In genomic region chr6:116459232-116459631, GRCm38 (mm10) we compare ENCODE assay signal across 41 mouse cellular contexts. TPM values are rescaled to one million over a fixed set of nuclear protein-coding genes. Genes with fewer than 3 reads are reported as not detected.
DNase-seq lines count a peak whose midpoint lies in the region; ATAC-seq and TF ChIP-seq lines count a peak whose summit lies in the region.
"Had no signal": no experiment of that assay in that cellular context is flagged by ENCODE, and none has a peak within 500 bp of the region (broad histone marks: within the 10 kb centered on the region; RNA-seq: fewer than 3 reads in every experiment).

No protein-coding gene starts in this region.

- TF ChIP-seq POLR2A in small intestine, adult 2 months (IDR thresholded peaks at IDR 0.05; ENCODE audit: low read depth, low read length) = no peak

- peaks cover 6% of the 10 kb centered on the region; the same call in 1 of the 2 replicates for H3K4me1 ChIP-seq in liver, postnatal 0 days (ENCODE audit: insufficient read depth)
- peaks cover 4% of the 10 kb centered on the region for H3K4me1 ChIP-seq in small intestine, adult 2 months (ENCODE audit: control insufficient read depth, insufficient read depth, insufficient read length, low read length)

- DNase-seq in heart, adult 11 months = peak; percentile 80
- no peak for DNase-seq in heart, postnatal 4 days
- DNase-seq in MEL-GATA-1-ER (ENCODE audit: extremely low read depth, low read depth) = peak; percentile 52
- no peak for DNase-seq in liver, postnatal 0 days
- DNase-seq in adrenal gland, postnatal 4 days (ENCODE audit: low spot score in 2 of 2) = no peak
- DNase-seq in natural killer cell, adult 2 months (ENCODE audit: low spot score in 2 of 2) = no peak
- DNase-seq: adrenal gland, postnatal 25 days; cerebellum, adult 11 months; cerebellum, adult 9-10 months; embryo, embryonic 11 days; gastrocnemius, postnatal 36 days; heart, postnatal 10 days; kidney, adult 18-20 months; kidney, postnatal 25 days; lung, postnatal 4 days; thymus, postnatal 14 days had no signal

- no peak overlapping the region for H3K9ac ChIP-seq in liver, postnatal 0 days (replicated peaks)
- H3K9ac ChIP-seq: embryonic facial prominence, embryonic 13.5 days; forebrain, embryonic 15.5 days; heart, embryonic 13.5 days; hindbrain, embryonic 15.5 days; kidney, embryonic 15.5 days; lung, embryonic 15.5 days had no signal

- no peak for ATAC-seq in liver, postnatal 0 days
- ATAC-seq: forebrain, embryonic 15.5 days had no signal

- H3K4me3 ChIP-seq in liver, postnatal 0 days (ENCODE audit: low read depth, low read length) = 0 out of 2 replicates have a peak overlapping the region, but pooled peaks have one; percentile 45
- no peak overlapping the region for H3K4me3 ChIP-seq in small intestine, adult 2 months (ENCODE audit: low read depth, low read length)
- H3K4me3 ChIP-seq: embryonic facial prominence, embryonic 13.5 days; forebrain, embryonic 10.5 days; forebrain, embryonic 15.5 days; heart, embryonic 13.5 days; hindbrain, embryonic 10.5 days; hindbrain, embryonic 15.5 days; kidney, embryonic 15.5 days; lung, embryonic 15.5 days had no signal

- H3K27me3 ChIP-seq in liver, postnatal 0 days (ENCODE audit: insufficient read depth, low read length) = peaks cover 20% of the 10 kb centered on the region
- 0 out of 2 replicates have a peak, but pooled peaks cover 7% of the 10 kb centered on the region for H3K27me3 ChIP-seq in small intestine, adult 2 months (ENCODE audit: control insufficient read depth, insufficient read depth, low read length)

- WGBS in liver, postnatal 0 days (ENCODE audit: insufficient replicate concordance) = 35% methylated on average over 2 of the region's 2 CpGs
- 61% methylated on average over 2 of the region's 2 CpGs for WGBS in small intestine, adult 2 months

- peak overlapping the region; percentile 53 for H3K27ac ChIP-seq in liver, postnatal 0 days (ENCODE audit: low read depth)
- H3K27ac ChIP-seq in small intestine, adult 2 months (ENCODE audit: insufficient read depth, low read depth, low read length) = peak overlapping the region; percentile 12; the same call in 1 of the 2 replicates
- H3K27ac ChIP-seq: embryonic facial prominence, embryonic 13.5 days; forebrain, embryonic 10.5 days; forebrain, embryonic 15.5 days; heart, embryonic 13.5 days; hindbrain, embryonic 10.5 days; hindbrain, embryonic 15.5 days; kidney, embryonic 15.5 days; lung, embryonic 15.5 days had no signal

- TF ChIP-seq EP300 in liver, postnatal 0 days (IDR thresholded peaks at IDR 0.05; ENCODE audit: low read depth) = no peak

- H3K36me3 ChIP-seq in liver, postnatal 0 days (replicated peaks; ENCODE audit: insufficient read depth, low read length) = no peaks in the 10 kb centered on the region
- no peaks in the 10 kb centered on the region for H3K36me3 ChIP-seq in small intestine, adult 2 months (ENCODE audit: control insufficient read depth, insufficient read depth, low read length)
- H3K36me3 ChIP-seq: embryonic facial prominence, embryonic 13.5 days; forebrain, embryonic 10.5 days; forebrain, embryonic 15.5 days; heart, embryonic 13.5 days; hindbrain, embryonic 10.5 days; hindbrain, embryonic 15.5 days; kidney, embryonic 15.5 days; lung, embryonic 15.5 days had no signal

- no peaks in the 10 kb centered on the region for H3K9me3 ChIP-seq in liver, postnatal 0 days (ENCODE audit: low read length)
- H3K9me3 ChIP-seq: embryonic facial prominence, embryonic 13.5 days; forebrain, embryonic 10.5 days; forebrain, embryonic 15.5 days; G1E; heart, embryonic 13.5 days; hindbrain, embryonic 10.5 days; hindbrain, embryonic 15.5 days; kidney, embryonic 15.5 days; lung, embryonic 15.5 days had no signal

- no peak for TF ChIP-seq CTCF in liver, postnatal 0 days (IDR thresholded peaks at IDR 0.05; ENCODE audit: low read depth)
- TF ChIP-seq CTCF in small intestine, adult 2 months (IDR thresholded peaks at IDR 0.05; ENCODE audit: extremely low read depth, insufficient read length, insufficient replicate concordance, low read depth, low read length) = no peak

- H3K4me2 ChIP-seq in liver, postnatal 0 days (ENCODE audit: low read depth, low read length) = peak overlapping the region; percentile 30
- H3K4me2 ChIP-seq: embryonic facial prominence, embryonic 13.5 days; forebrain, embryonic 15.5 days; heart, embryonic 13.5 days; hindbrain, embryonic 15.5 days; kidney, embryonic 15.5 days; lung, embryonic 15.5 days; midbrain, embryonic 11.5 days had no signal

RNA-seq across cellular contexts. Expression of gene Alox5, which starts 1.7 kb away (rescaled TPM):
- 1 to 10 TPM; 6.3 to 6.7 TPM for total RNA-seq in heart, postnatal 4 days (2021)
- polyA plus RNA-seq in liver, postnatal 0 days (2015; fragmentation: Nextera tagmentation; extraction: Ambion mirVana) = 5.0 and 6.6 TPM in 2 replicates
- polyA plus RNA-seq in small intestine, adult 2 months (2012; rRNA removed) = 2.9 and 3.6 TPM in 2 replicates
- total RNA-seq in adrenal gland, postnatal 4 days (2021) = 1 to 10 TPM; 1.1 to 3.5 TPM

RNA-seq across cellular contexts. Expression of gene Olfr211, which starts 29.7 kb away (rescaled TPM):
- total RNA-seq in heart, postnatal 4 days (2021) = not detected
- not detected in 2 replicates for polyA plus RNA-seq in liver, postnatal 0 days (2015; fragmentation: Nextera tagmentation; extraction: Ambion mirVana)
- not detected in 2 replicates for polyA plus RNA-seq in small intestine, adult 2 months (2012; rRNA removed)
- not detected for total RNA-seq in adrenal gland, postnatal 4 days (2021)
- total RNA-seq: adrenal gland, adult 18-20 months; adrenal gland, postnatal 25 days; gastrocnemius, adult 18-20 months; gastrocnemius, postnatal 36 days; heart, adult 8-10 months; heart, postnatal 10 days; layer of hippocampus, adult 18-20 months; layer of hippocampus, postnatal 10 days; left cerebral cortex, adult 18-20 months; left cerebral cortex, postnatal 14 days; liver, adult 2 months had no signal
- polyA plus RNA-seq: embryonic facial prominence, embryonic 13.5 days; forebrain, embryonic 10.5 days; forebrain, embryonic 15.5 days; frontal cortex, adult 2 months; G1E; heart, embryonic 13.5 days; hindbrain, embryonic 10.5 days; hindbrain, embryonic 15.5 days; intestine, embryonic 14.5 days; kidney, embryonic 15.5 days; limb, embryonic 11.5 days; liver, adult 2 months; lung, embryonic 15.5 days; midbrain, embryonic 11.5 days; neural tube, embryonic 14.5 days; stomach, embryonic 16.5 days; urinary bladder, adult 2 months had no signal

RNA-seq across cellular contexts. Expression of gene Olfr212, which starts 47.1 kb away (rescaled TPM):
- total RNA-seq in heart, postnatal 4 days (2021) = under 1 TPM in 1 of 2 experiments, not detected in 1; 0.12 TPM
- polyA plus RNA-seq in liver, postnatal 0 days (2015; fragmentation: Nextera tagmentation; extraction: Ambion mirVana) = not detected in 2 replicates
- polyA plus RNA-seq in small intestine, adult 2 months (2012; rRNA removed) = not detected in 2 replicates
- total RNA-seq in adrenal gland, postnatal 4 days (2021) = under 1 TPM in 1 of 2 experiments, not detected in 1; 0.17 TPM
- total RNA-seq: adrenal gland, adult 18-20 months; adrenal gland, postnatal 25 days; gastrocnemius, postnatal 36 days; heart, adult 8-10 months; heart, postnatal 10 days; layer of hippocampus, adult 18-20 months; left cerebral cortex, adult 18-20 months; left cerebral cortex, postnatal 14 days; liver, adult 2 months had no signal
- polyA plus RNA-seq: embryonic facial prominence, embryonic 13.5 days; forebrain, embryonic 10.5 days; forebrain, embryonic 15.5 days; G1E; heart, embryonic 13.5 days; hindbrain, embryonic 10.5 days; hindbrain, embryonic 15.5 days; intestine, embryonic 14.5 days; kidney, embryonic 15.5 days; limb, embryonic 11.5 days; liver, adult 2 months; lung, embryonic 15.5 days; stomach, embryonic 16.5 days; urinary bladder, adult 2 months had no signal

Comparison
In these comparisons a context has a peak if more than half of its experiments do, and no peak if none do; other contexts are left out.
1. DNase-seq: peak in heart, adult 11 months (single experiment) and MEL-GATA-1-ER (single experiment); none in heart, postnatal 4 days (single experiment), liver, postnatal 0 days (single experiment), adrenal gland, postnatal 4 days (0 of 2) and natural killer cell, adult 2 months (0 of 2).